Mouse (Mus musculus) gastrocnemius, postnatal 36 days (tissue): ENCODE results near the gene Gm30083. TPM values are rescaled to one million over a fixed set of nuclear protein-coding genes. Genes with fewer than 3 reads are reported as not detected.

Source experiments
- DNase-seq, 2 experiments: peaks; one replicate each; pipeline ENCODE4 v3.0.0; 2022
- intact Hi-C: fragments of 180-260 bp; cut with DNase I; formaldehyde crosslinking; loops from one replicate; pipeline ENCODE4 v1.15.1; 2025
- long read RNA-seq, 2 experiments: library from polyadenylated mRNA; stranded (forward); transcript quantifications; one replicate each; pipeline ENCODE4 v2.0.0; 2021
- total RNA-seq, 2 experiments: library from RNA; stranded (reverse); gene quantifications; 2 replicates each; pipeline ENCODE4 v1.2.3; 2021

Gene Gm30083
- not detected for total RNA-seq
- long read RNA-seq, experiment 1: 0 reads
- long read RNA-seq, experiment 2: 0 reads

- no peak for DNase-seq
Measured at GRCm38 (mm10) chr14:34015063-34015462, at the start of gene Gm30083. Gene Gm30083 (minus strand): TSS chr14:34015182.

GRCm38 (mm10) chr14:34052516-34052915 lies 37.5 kb upstream of the Gm30083 start, which contains the start of gene Antxrl:
Gene Antxrl (plus strand): TSS chr14:34052707.
- intact Hi-C loops: no loop called here
- DNase-seq: no peak

More at GRCm38 (mm10) chr14:34015063-34015462, at the start of gene Gm30083:
- intact Hi-C loops: no loop called here

DNA sequence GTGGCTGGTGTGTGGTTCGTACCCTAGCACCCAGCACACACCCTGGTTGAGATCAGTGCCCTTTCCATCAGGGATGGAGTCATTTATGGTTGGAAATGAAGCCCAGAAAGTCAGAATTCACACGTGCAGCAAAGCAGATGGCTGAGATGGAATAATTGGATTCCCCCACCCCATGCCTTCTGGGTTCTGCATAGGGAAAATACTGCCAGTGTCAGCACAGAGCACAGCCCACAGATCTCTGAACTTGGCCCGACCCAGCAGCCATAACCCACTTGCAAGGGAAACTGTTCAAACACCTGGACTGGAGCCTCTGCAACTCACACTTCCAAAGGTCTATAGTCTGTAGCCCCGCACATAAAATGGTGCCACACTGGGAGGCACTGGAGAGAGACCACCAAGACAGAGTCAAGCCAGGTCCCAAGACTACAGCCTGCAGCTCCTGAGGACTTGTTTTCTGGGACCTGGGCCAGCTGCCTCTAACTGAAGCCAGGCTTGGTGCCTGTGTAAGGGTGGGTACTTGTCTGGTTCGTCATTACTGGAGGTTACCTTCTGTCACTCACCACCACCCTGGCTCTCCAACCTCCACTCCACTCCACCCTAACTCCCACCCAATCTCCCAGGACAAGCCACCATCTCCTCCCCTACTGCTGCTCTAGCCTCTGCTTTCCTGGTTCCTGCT lies 35.3 kb upstream of the Gm30083 start:
- DNase-seq: no peak
- intact Hi-C loops: no loop called here

DNA sequence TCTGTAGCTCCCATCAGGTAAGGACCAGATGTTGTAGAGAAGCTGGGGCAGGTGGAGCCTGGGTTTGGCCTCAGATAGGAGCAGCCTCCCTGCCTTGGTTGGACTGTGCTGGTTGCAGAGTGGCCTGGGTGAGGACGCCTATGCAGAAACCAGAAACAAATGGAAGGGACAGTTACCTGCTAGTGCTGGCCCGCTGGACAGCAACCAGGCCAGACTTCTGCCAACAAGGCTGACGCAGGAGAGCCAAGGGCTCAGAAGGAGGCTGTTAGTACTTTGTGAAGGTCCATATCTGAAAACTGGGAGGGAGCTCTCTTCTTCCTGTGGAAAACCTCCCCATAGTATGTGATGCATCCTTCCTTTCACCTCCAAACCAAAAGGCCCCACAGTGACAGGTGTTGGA lies 28.4 kb upstream of the Gm30083 start:
- intact Hi-C loops: no loop called here
- DNase-seq: no peak

- intact Hi-C loops: no loop called here
- no peak for DNase-seq
Measured at GRCm38 (mm10) chr14:34041241-34041640, 26.3 kb upstream of the Gm30083 start.

DNA sequence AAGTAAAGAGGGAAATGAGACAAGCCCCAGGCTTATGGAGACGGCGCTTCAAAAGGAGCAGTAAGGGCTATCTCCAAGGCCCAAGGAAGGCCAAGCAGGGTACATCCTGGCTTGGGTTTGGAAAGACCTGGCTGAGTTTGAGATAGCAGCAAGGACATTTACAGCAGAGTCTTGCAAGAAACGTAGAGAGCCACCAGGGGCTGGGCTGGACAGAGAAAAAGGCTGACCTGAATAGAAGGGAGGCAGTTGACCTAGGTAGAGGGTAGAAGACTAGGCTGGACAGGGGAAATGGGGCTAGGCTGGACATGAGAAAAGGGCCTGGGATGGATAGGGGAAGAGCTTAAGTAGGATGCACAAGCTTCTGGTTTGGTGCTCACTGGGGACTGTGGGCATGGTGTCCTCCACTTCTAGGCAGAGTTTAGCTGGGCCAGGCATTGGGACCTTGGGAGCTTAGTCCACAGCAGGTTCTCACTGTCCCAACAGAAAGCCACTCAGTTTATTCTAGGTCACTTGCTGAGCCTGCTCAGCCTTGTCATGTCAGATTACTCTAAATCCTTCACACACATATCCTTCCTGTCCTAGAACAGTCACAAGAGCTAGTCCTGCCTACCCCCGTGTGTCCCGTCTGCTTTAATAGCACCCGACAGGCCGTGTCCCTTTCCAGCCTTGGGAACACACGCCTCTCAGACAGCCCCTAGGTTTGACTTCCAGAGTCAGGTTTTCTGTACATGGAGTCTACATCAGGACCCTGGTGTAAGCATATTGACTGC lies 19.0 kb upstream of the Gm30083 start:
- intact Hi-C loops: no loop called here
- no peak for DNase-seq

GRCm38 (mm10) chr14:34026710-34027109 lies 11.7 kb upstream of the Gm30083 start:
- DNase-seq: no peak
- intact Hi-C loops: no loop called here

DNA sequence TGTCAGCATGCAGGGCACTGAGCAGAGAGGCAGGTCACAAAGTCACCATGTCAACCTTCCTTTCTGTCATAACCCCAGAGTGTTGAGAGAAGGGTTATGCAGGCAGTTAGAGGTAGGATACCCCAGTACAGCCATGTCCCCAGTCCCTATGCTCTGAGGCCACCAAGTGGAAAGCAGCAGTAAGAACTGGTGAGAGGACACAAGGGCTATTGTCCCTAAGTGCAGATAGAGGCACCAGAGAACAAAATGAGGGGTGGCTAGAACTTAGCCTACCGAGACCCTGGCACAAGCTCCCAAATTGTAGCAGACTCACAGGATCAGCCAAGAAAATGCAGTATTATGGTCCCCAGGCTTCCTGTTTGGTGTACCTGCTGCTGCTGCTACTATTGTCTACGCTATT lies 2.0 kb upstream of the Gm30083 start:
- DNase-seq: no peak
- intact Hi-C loops: no loop called here

GRCm38 (mm10) chr14:34016381-34016780 lies 1.4 kb upstream of the Gm30083 start, which contains the start of gene Gm5460:
Gene Gm5460 (plus strand): TSS chr14:34016758.
- no peak for DNase-seq
- intact Hi-C loops: no loop called here

GRCm38 (mm10) chr14:34002358-34002757 lies 12.6 kb downstream of the Gm30083 start:
- intact Hi-C loops: no loop called here
- no peak for DNase-seq

GRCm38 (mm10) chr14:34001445-34001844 lies 13.5 kb downstream of the Gm30083 start:
- no peak for DNase-seq
- intact Hi-C loops: no loop called here

DNA sequence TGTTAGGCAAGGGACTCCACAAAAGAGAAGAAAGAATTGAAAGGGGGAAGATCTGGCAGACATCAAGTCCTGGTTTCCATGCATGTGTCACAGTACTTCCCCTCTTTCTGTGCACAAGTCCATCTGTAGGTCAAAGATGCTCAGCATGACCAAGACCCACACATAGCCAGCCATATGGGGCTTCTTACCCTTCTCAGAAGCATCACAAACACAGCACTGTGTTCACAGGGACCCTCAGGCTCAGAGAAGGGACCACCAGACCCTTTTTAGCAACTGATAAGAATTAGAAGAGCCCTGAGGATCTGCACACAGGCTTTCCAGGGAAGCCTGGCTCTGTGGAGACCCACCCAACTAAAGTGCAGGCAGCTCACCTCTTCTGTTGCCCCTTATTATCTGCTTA lies 14.9 kb downstream of the Gm30083 start:
- intact Hi-C loops: no loop called here
- no peak for DNase-seq

DNA sequence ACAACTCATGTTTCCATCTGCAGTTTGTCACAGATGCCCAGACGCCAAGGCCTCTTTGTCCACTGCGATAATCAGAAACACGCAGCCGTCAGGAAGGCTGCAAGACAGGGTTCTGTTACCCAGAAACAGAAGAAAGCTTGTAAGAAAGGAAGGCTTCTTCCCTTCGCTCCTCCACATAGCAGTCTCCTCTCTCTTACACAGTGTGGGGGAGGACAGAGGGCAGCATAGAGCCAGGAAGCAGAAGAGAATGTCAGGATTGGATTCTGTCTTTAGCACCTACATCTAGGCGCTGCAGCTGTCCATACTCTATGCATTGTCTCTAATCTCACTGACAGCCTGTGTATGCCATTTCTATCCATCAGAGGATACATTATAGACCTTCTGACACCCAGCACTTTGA lies 17.6 kb downstream of the Gm30083 start:
- no peak for DNase-seq
- intact Hi-C loops: no loop called here

DNA sequence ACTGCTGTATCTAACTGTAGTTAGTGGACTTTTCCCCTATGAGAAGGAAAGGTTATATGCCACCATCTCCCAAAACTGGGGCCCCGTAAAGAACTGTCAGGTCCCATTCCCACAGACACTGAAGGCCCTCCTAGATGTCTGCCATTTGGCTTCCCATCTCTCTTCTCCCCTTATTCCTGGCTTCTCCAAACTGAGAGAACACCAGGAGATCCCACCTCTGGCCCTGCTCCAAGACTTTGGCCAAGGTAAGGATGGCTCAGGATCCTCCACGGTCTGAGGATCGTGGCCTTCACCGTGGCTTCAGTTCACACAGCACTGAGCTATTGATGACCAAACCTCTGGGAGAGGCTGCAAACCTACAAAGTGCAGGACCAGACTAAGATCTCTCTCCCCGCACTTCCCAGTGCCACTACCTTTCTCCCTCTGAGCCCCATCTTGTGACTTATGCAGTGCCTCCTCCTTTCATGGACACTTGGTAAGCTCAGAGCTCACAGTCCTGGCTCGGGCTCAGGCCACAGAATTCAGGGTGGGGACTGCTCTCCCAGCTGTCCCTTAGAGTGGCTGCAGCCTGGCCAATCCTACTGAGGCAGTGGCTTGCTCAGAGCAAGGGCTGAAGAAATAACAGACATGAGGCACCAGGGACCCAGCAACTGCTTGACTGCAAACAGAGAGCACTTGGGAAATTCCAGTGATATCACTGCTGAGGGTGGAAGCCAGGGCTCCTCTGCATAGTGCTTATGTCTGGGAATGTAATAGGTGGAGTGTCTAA lies 21.3 kb downstream of the Gm30083 start:
- intact Hi-C loops: no loop called here
- DNase-seq: no peak

DNA sequence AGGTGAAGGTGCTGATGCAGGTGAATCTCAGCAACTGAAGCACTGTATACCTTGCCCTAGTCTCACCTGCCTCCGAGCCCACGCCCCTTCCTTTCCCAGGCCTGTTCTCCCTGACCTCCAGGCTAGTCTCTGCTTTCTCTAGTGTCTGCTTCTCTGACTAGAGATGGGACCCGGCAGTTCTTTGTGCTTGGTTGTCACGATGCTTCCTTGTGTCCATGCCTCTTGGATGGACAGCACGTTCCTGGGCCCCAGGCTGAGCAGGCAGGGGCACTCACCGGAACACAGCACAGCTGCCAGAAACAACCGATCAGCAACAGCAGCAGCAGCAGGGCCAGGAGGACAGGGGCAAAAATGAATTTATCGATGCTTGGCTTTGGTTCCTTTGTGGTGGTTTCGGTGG lies 21.9 kb downstream of the Gm30083 start:
- no peak for DNase-seq
- intact Hi-C loops: no loop called here

DNA sequence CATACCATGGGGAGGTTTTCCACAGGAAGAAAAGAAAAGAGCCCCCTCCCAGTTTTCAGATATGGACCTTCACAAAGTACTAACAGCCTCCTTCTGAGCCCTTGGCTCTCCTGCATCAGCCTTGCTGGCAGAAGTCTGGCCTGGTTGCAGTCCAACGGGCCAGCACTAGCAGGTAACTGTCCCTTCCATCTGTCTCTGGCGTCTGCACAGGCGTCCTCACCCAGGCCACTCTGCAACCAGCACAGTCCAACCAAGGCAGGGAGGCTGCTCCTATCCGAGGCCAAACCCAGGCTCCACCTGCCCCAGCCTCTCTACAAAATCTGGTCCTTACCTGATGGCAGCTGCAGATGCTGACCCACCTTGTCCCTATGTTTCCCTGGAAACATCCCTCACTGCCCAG lies 23.0 kb downstream of the Gm30083 start:
- DNase-seq: no peak
- intact Hi-C loops: no loop called here

DNA sequence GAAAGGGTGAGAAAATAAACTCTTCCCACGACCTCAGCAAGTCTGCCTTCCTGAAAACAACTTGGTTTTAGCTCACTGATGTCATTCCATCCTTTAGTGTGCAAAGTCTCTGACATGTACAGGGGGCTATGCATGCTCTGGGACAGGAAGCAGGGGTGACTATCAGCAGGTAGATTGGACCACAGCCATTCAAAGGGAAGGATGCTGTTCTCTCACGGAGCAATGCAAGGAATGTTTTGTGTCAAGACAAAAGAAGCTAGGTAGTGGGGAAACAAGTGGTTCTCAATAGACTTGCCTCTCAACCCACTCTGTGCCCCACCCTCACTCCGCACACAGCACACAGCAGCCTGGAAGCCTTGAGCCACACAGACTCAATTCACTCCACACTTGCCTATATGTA lies 25.8 kb downstream of the Gm30083 start:
- DNase-seq: no peak
- intact Hi-C loops: no loop called here

DNA sequence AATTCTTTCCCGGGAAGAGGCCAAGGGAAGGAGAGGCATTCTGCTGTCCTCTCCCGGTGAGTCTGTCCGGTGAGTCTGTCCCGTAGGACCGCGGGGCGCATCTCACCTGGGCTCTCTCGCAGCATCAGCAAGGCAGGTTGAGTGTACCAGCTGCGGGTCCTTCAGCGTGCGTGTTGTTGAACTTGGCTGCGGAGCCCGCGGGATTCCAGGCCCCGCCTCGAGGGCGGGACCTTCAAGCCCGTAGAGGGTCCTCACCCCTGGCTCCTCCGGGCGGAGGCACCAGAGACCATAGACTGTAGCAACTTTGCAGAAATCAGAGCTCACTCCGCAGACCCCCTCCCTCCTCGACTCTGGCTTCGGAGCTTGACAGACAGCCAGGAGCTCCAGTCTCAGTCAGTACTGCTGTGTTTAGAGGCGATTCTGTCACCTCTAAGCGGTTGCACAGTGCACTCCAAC lies 36.4 kb downstream of the Gm30083 start, which contains the start of gene Zfp488:
Gene Zfp488 (minus strand): TSS at position 161 of the 456 bp plus-strand sequence.
- intact Hi-C loops: no loop called here

DNA sequence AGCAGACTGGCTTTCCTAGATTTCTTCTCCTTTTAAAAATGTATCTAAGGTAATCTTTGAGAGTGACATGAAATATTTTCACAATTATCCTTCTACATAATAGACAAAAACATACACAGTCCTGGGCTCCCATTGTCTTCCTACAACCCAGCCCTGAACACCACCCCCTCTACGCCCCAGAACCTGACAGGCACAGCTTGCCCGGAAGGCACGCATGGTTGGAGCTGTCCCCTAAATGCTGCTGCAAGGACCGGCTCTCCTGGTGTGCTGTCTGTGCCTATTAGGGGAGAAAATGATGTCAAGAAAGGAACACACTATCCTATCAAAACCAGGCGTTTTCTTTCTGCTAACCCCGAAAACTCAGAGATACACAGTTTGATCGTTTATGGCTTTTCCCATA lies 37.2 kb downstream of the Gm30083 start:
- DNase-seq: no peak
- intact Hi-C loops: no loop called here

More for the DNA sequence above, 36.4 kb downstream of the Gm30083 start, which contains the start of gene Zfp488:
- DNase-seq: no peak

GRCm38 (mm10) chr14:33974752-33975151 lies 40.2 kb downstream of the Gm30083 start:
- no peak for DNase-seq
- intact Hi-C loops: no loop called here

DNA sequence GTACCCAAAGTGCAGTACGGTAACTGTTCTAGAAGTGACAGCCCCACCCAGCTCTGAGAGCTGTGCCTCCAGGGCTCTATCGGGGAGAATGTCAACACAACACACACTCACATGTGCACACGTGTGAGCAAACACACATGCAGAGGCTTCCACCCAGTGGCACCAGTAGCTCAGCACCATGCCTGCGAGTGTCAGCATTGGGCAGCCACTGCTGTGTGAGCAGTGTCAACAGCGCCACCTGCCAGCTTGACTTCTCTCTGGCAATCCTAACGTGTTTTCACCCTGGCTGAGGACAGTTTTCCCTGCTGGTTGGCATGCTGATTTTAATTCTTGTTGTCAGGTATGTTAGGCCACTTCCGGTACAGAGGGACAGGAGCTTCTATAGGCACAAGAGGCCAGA lies 42.3 kb downstream of the Gm30083 start:
- intact Hi-C loops: no loop called here
- DNase-seq: no peak
